Mouse (Mus musculus): ENCODE measurements around the gene Gm20388. TPM values are rescaled to one million over a fixed set of nuclear protein-coding genes. Genes with fewer than 3 reads are reported as not detected.

Gm20388 gene
- polyA plus RNA-seq, 1 experiment from 2014 or later: 12.4 TPM

DNA sequence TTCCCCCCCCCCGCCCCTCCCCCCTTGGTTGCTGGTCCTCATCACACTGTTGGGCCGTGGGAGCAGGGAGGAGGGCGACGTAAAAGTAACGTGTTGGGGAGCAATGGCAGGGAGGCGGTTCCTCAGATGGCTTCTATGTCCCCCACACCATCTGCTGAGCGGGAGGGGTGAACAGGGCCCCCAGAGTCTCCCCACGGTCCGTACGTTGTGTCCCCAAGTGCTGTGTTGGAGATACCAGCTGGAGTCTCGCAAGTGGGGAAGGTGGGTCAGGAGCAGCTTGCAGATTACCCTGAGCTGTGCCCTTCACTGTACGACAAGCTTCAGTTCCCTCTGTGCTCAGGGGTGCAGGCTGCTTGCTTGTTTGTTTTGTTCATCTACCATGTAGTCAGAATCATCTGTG is 1813.2 kb downstream of the Gm20388 start:
- Histone ChIP-seq H3K9ac (ENCODE audit: low read depth, low read length) (no peak overlapping the region), H3K4me3 (ENCODE audit: low read length) (no peak overlapping the region), H3K4me1 (ENCODE audit: control insufficient read depth, insufficient read depth, low read depth, low read length) (no peaks in the 10 kb centered on the region), H3K36me3 (ENCODE audit: control insufficient read depth, insufficient read depth, low read length) (no peaks in the 10 kb centered on the region), H3K27ac (ENCODE audit: low read depth, low read length) (no peak overlapping the region), H3K4me2 (ENCODE audit: low read length) (no peak overlapping the region), H3K9me3 (ENCODE audit: control insufficient read depth, low read length) (no peaks in the 10 kb centered on the region), H3K27me3 (replicated peaks; ENCODE audit: control insufficient read depth, insufficient read depth, low read length) (no peaks in the 10 kb centered on the region)
- no peak for ATAC-seq
- 73% methylated on average over 12 of the region's 12 CpGs for WGBS

DNA sequence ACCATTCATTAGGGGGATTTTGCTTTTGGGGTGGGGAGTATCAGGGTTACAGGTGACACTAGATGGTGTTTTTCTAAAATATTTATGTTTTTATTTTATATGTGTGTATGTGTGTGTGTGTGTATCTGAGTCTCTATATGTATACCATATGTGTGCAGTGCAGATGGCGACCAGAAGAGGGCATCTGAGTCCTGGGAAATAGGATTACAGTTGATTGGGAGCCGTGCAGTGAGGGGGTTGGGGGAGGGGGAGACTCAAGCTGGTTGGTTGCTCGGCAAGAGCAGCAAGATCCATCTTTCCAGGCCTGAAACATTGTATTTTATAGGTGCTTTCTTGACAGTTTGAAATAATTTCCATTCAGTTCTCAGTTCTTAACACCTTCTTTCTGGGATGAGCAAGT is 1816.5 kb downstream of the Gm20388 start:
- ATAC-seq: no peak
- Histone ChIP-seq H3K9ac (ENCODE audit: low read depth, low read length) (no peak overlapping the region), H3K27me3 (replicated peaks; ENCODE audit: control insufficient read depth, insufficient read depth, low read length) (peaks cover 2% of the 10 kb centered on the region; the same call in 1 of the 2 replicates), H3K36me3 (ENCODE audit: control insufficient read depth, insufficient read depth, low read length) (no peaks in the 10 kb centered on the region), H3K4me1 (ENCODE audit: control insufficient read depth, insufficient read depth, low read depth, low read length) (peaks cover 5% of the 10 kb centered on the region), H3K27ac (ENCODE audit: low read depth, low read length) (no peak overlapping the region), H3K4me2 (ENCODE audit: low read length) (no peak overlapping the region), H3K4me3 (ENCODE audit: low read length) (no peak overlapping the region), H3K9me3 (ENCODE audit: control insufficient read depth, low read length) (no peaks in the 10 kb centered on the region)
- 63% methylated on average over 3 of the region's 3 CpGs for WGBS

DNA sequence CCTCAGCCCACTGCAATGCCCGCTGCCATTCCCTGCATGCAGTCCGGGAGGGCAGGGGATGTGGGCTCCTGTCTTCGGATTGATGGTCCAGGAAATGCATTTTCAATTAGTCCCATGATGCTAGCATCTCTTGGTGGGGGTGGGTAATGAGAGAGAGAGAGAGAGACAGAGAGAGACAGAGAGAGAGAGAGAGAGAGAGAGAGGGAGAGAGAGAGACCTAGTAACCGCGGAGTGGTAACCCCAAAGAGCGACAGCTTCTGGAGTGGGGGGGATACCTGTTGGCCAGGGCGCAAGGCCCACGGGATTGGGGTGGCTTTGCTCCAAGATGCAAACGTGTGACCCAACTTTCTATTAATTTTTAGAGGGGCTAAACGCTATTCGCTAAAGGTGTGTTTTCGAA is 1818.7 kb downstream of the Gm20388 start, which contains the start of gene Jph3:
Gene Jph3, plus strand, starts transcription at position 301 of the 400 bp plus-strand sequence.
- Histone ChIP-seq H3K9ac (ENCODE audit: low read depth, low read length) (peak within 1 kb of the TSS; percentile 84), H3K4me3 (ENCODE audit: low read length) (peak within 1 kb of the TSS; percentile 76), H3K4me1 (ENCODE audit: control insufficient read depth, insufficient read depth, low read depth, low read length) (peaks cover 18% of the 10 kb centered on the region), H3K9me3 (ENCODE audit: control insufficient read depth, low read length) (no peaks in the 10 kb centered on the region), H3K4me2 (ENCODE audit: low read length) (peak within 1 kb of the TSS; percentile 78), H3K27ac (ENCODE audit: low read depth, low read length) (peak within 1 kb of the TSS; percentile 78), H3K27me3 (replicated peaks; ENCODE audit: control insufficient read depth, insufficient read depth, low read length) (peaks cover 2% of the 10 kb centered on the region), H3K36me3 (ENCODE audit: control insufficient read depth, insufficient read depth, low read length) (no peaks in the 10 kb centered on the region)
- ATAC-seq: no peak
- 8% methylated on average over 12 of the region's 12 CpGs for WGBS

DNA sequence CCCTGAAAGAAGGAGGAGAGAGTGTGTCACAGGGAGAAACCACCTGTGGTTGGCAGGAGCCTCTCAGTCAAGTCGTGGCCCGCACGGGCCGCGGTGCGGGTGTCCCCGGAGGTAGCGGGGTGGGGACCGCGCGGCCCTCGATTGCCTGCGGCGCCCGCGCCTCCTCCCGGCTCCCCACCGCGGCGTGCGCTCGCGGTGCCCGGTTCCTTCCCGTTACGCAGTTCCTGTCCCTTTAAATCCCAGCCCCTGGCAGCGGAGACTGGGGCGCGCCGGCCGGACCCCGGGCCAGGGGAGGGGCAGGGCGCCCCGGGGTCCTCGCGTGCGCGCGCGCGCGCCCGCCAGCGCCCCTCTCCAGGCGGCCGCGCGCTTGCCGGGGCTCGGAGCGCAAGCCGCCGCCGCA is 1819.1 kb downstream of the Gm20388 start:
- Histone ChIP-seq H3K27ac (ENCODE audit: low read depth, low read length) (peak overlapping the region; percentile 78; the same call in 1 of the 2 replicates), H3K36me3 (ENCODE audit: control insufficient read depth, insufficient read depth, low read length) (no peaks in the 10 kb centered on the region), H3K4me3 (ENCODE audit: low read length) (peak overlapping the region; percentile 76), H3K27me3 (replicated peaks; ENCODE audit: control insufficient read depth, insufficient read depth, low read length) (peaks cover 2% of the 10 kb centered on the region), H3K9me3 (ENCODE audit: control insufficient read depth, low read length) (no peaks in the 10 kb centered on the region), H3K4me2 (ENCODE audit: low read length) (peak overlapping the region; percentile 78), H3K9ac (ENCODE audit: low read depth, low read length) (peak overlapping the region; percentile 84), H3K4me1 (ENCODE audit: control insufficient read depth, insufficient read depth, low read depth, low read length) (peaks cover 18% of the 10 kb centered on the region)
- 0 out of 2 replicates have a peak, but pooled peaks have one; percentile 7 for ATAC-seq
- 0% methylated on average over 29 of the region's 54 CpGs for WGBS

DNA sequence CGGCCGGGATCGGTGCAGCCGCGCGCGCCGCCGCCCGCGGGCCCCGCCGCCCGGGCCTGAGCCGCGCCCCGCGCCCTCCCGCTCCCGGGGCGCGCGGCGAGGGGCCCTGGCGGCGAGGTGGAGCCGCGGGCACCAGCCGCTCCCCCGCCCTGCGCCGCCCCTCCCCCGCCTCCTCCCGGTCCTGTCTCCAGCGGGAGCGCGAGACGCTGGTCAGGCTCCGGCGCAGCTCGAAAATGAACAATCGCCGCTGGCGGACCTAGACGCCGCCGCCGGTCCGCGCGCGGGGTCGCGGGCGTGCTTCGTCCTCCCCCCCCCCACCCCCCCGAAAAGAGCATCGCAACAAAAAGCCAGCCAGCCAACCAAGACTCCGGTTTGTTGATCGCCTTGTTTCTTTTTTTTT is 1819.5 kb downstream of the Gm20388 start:
- H3K9ac ChIP-seq (ENCODE audit: low read depth, low read length): peak overlapping the region; percentile 84
- H3K4me2 ChIP-seq (ENCODE audit: low read length): peak overlapping the region; percentile 78
- 0% methylated on average over 38 of the region's 60 CpGs for WGBS
- peak overlapping the region; percentile 76 for H3K4me3 ChIP-seq (ENCODE audit: low read length)
- H3K36me3 ChIP-seq (ENCODE audit: control insufficient read depth, insufficient read depth, low read length): no peaks in the 10 kb centered on the region
- peak overlapping the region; percentile 78 for H3K27ac ChIP-seq (ENCODE audit: low read depth, low read length)
- peak; percentile 28; the same call in 1 of the 2 replicates for ATAC-seq
- H3K4me1 ChIP-seq (ENCODE audit: control insufficient read depth, insufficient read depth, low read depth, low read length): peaks cover 18% of the 10 kb centered on the region
- no peaks in the 10 kb centered on the region for H3K9me3 ChIP-seq (ENCODE audit: control insufficient read depth, low read length)
- H3K27me3 ChIP-seq (replicated peaks; ENCODE audit: control insufficient read depth, insufficient read depth, low read length): peaks cover 2% of the 10 kb centered on the region

DNA sequence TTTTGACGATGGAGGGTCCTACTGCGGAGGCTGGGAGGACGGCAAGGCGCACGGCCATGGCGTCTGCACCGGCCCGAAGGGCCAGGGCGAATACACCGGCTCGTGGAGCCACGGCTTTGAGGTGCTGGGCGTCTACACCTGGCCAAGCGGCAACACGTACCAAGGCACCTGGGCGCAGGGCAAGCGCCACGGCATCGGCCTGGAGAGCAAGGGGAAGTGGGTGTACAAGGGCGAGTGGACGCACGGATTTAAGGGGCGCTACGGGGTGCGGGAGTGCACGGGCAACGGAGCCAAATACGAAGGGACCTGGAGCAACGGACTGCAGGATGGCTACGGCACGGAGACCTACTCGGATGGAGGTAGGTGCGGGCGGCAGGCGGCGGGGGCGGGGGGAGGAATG is 1820.0 kb downstream of the Gm20388 start:
- under 1% methylated on average over 30 of the region's 37 CpGs for WGBS
- Histone ChIP-seq H3K36me3 (ENCODE audit: control insufficient read depth, insufficient read depth, low read length) (no peaks in the 10 kb centered on the region), H3K27me3 (replicated peaks; ENCODE audit: control insufficient read depth, insufficient read depth, low read length) (peaks cover 2% of the 10 kb centered on the region), H3K27ac (ENCODE audit: low read depth, low read length) (peak overlapping the region; percentile 78), H3K4me2 (ENCODE audit: low read length) (peak overlapping the region; percentile 78), H3K9ac (ENCODE audit: low read depth, low read length) (peak overlapping the region; percentile 84), H3K4me3 (ENCODE audit: low read length) (peak overlapping the region; percentile 76), H3K9me3 (ENCODE audit: control insufficient read depth, low read length) (no peaks in the 10 kb centered on the region), H3K4me1 (ENCODE audit: control insufficient read depth, insufficient read depth, low read depth, low read length) (peaks cover 18% of the 10 kb centered on the region)
- peak; percentile 31; the same call in 1 of the 2 replicates for ATAC-seq

DNA sequence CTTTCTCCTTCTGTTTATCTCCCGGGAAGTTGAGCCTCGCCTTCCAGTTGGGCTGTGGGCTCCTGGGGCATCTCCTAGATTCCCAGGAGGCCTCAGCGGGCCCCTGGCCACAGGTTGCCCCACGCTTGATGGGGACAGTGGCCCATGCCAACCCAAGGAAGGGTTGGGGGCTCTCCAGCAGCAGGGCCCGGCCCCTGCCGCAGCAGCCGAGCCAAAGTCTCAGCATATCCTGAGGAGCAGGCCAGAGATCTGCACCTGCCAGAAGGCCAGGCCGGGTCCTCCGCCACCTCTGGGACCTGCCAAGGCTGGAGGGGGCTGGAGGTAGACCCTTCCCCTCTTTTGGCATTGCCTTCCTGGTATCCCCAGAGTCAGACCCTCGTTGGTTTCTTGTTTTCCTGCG is 1820.4 kb downstream of the Gm20388 start:
- peak; percentile 41 for ATAC-seq
- Histone ChIP-seq H3K9me3 (ENCODE audit: control insufficient read depth, low read length) (no peaks in the 10 kb centered on the region), H3K9ac (ENCODE audit: low read depth, low read length) (peak overlapping the region; percentile 84), H3K27me3 (replicated peaks; ENCODE audit: control insufficient read depth, insufficient read depth, low read length) (peaks cover 2% of the 10 kb centered on the region), H3K4me1 (ENCODE audit: control insufficient read depth, insufficient read depth, low read depth, low read length) (peaks cover 18% of the 10 kb centered on the region), H3K27ac (ENCODE audit: low read depth, low read length) (peak overlapping the region; percentile 78; the same call in 1 of the 2 replicates), H3K4me2 (ENCODE audit: low read length) (peak overlapping the region; percentile 78), H3K36me3 (ENCODE audit: control insufficient read depth, insufficient read depth, low read length) (no peaks in the 10 kb centered on the region), H3K4me3 (ENCODE audit: low read length) (peak overlapping the region; percentile 76)
- 3% methylated on average over 10 of the region's 11 CpGs for WGBS

DNA sequence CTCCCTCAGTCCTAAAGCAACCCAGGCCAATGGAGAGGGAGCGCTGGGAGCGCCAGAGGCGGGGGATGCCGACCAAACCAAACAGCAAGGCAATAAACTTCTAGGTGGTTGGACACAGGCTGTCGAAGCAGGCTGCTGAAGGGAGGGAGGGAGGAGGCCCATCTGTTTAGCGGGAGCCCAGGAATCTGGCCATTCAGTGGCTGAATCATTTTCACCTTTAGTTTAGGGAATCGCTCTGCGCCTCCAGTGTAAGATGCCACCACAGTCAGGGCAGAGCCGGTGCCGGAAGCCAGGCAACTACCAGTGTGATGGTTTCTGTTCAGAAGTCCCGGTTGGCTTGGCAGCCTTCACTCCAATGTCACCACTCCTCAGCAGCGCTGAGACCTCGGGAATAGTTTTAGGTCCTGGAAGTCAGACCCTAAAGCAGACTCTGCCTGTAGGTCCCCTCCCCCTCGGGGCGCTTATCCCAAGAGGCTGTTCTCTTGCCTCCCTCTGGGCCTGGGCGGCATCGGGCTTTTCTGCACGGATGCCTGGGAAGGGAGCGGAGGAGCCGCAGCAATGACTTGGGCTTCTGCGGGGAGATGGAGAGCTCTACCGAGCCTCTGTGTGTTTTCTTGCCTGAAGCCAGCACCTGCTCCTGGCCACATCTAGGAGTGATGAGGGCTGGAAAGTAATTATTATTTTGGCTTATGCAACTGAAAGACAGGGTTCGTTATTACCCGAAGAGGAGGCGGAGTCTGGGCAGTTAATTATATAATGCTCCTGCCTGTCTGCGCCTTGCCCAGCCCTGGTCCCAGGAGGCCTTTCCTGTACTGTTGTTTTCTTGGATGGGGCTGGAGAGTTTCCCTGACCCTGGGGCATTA is 1821.1 kb downstream of the Gm20388 start:
- ATAC-seq: peak; percentile 43; the same call in 1 of the 2 replicates
- H3K27me3 ChIP-seq (replicated peaks; ENCODE audit: control insufficient read depth, insufficient read depth, low read length): peaks cover 2% of the 10 kb centered on the region
- 2% methylated on average over 26 of the region's 26 CpGs for WGBS

DNA sequence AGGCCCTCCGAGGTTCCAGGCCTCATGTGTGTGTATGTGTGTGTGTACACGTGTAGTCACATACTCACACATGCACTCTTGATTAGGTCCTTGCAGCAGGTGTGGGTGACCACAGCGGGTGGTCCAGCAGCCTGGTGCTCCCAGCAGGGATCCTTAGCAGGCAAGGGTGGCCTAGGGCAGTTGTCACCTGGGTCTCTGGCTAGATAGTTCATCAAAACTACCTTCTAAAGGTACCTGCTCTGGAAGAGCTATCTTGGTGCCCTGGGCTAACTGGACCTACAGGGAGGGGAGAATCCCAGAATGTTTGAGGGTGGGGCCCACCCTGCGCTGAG is 1821.7 kb downstream of the Gm20388 start:
- peak overlapping the region; percentile 84 for H3K9ac ChIP-seq (ENCODE audit: low read depth, low read length)
- ATAC-seq: no peak
- H3K4me3 ChIP-seq (ENCODE audit: low read length): peak overlapping the region; percentile 76
- peaks cover 2% of the 10 kb centered on the region for H3K27me3 ChIP-seq (replicated peaks; ENCODE audit: control insufficient read depth, insufficient read depth, low read length)
- WGBS: 46% methylated on average over 4 of the region's 4 CpGs
- no peaks in the 10 kb centered on the region for H3K36me3 ChIP-seq (ENCODE audit: control insufficient read depth, insufficient read depth, low read length)
- no peaks in the 10 kb centered on the region for H3K9me3 ChIP-seq (ENCODE audit: control insufficient read depth, low read length)
- no peak overlapping the region for H3K27ac ChIP-seq (ENCODE audit: low read depth, low read length)
- peak overlapping the region; percentile 78 for H3K4me2 ChIP-seq (ENCODE audit: low read length)
- peaks cover 18% of the 10 kb centered on the region for H3K4me1 ChIP-seq (ENCODE audit: control insufficient read depth, insufficient read depth, low read depth, low read length)

More for the DNA sequence above, 1821.1 kb downstream of the Gm20388 start:
- H3K27ac ChIP-seq (ENCODE audit: low read depth, low read length): peak overlapping the region; percentile 9; the same call in 1 of the 2 replicates
- H3K9me3 ChIP-seq (ENCODE audit: control insufficient read depth, low read length): no peaks in the 10 kb centered on the region
- peak overlapping the region; percentile 84 for H3K9ac ChIP-seq (ENCODE audit: low read depth, low read length)
- H3K36me3 ChIP-seq (ENCODE audit: control insufficient read depth, insufficient read depth, low read length): no peaks in the 10 kb centered on the region
- peak overlapping the region; percentile 76 for H3K4me3 ChIP-seq (ENCODE audit: low read length)
- peaks cover 18% of the 10 kb centered on the region for H3K4me1 ChIP-seq (ENCODE audit: control insufficient read depth, insufficient read depth, low read depth, low read length)
- peak overlapping the region; percentile 78 for H3K4me2 ChIP-seq (ENCODE audit: low read length)
